Mouse (Mus musculus) frontal cortex, postnatal 36 days (tissue): Measurements from ENCODE around the gene Agk.

Experiments used
- DNase-seq, 2 experiments: peaks; one replicate each; pipeline ENCODE4 v3.0.0; 2022; ENCODE audit warnings: low spot score in 2 of 2

The Agk gene

GRCm38 (mm10) chr6:40324897-40325841 lies at the start of gene Agk:
Gene Agk (plus strand): TSS chr6:40325172.
- DNase-seq, result peak; percentile 72 to 77

GRCm38 (mm10) chr6:40300707-40301106 lies 24.3 kb upstream of the Agk start:
- no peak for DNase-seq

- peak; percentile 73 to 87 for DNase-seq
These were observed 21.6 kb upstream of the Agk start for GRCm38 (mm10) chr6:40303379-40303778.

DNA sequence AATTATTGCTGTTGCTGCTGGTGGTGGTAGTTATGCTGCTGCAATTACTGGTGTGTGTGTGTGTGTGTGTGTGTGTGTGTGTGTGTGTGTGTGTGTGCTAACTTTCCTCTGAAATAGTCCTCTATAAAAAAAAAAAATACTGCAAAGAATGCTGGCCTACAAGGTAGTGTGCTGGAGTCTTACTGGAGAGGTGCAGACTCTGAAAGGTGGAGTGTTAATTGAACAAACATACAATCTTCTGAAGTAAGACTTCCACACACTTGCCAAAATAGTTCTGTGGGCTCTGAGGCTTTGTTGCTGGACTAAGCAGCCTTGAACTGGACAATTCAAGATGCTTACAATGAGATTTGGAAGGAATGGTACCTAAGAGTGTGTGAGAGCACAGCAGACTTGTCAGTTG lies 20.0 kb upstream of the Agk start:
- DNase-seq, result no peak

GRCm38 (mm10) chr6:40326341-40326740 lies 1.4 kb downstream of the Agk start:
- DNase-seq, result no peak

- DNase-seq, result no peak
These were observed 8.5 kb downstream of the Agk start for GRCm38 (mm10) chr6:40333497-40333896.

DNA sequence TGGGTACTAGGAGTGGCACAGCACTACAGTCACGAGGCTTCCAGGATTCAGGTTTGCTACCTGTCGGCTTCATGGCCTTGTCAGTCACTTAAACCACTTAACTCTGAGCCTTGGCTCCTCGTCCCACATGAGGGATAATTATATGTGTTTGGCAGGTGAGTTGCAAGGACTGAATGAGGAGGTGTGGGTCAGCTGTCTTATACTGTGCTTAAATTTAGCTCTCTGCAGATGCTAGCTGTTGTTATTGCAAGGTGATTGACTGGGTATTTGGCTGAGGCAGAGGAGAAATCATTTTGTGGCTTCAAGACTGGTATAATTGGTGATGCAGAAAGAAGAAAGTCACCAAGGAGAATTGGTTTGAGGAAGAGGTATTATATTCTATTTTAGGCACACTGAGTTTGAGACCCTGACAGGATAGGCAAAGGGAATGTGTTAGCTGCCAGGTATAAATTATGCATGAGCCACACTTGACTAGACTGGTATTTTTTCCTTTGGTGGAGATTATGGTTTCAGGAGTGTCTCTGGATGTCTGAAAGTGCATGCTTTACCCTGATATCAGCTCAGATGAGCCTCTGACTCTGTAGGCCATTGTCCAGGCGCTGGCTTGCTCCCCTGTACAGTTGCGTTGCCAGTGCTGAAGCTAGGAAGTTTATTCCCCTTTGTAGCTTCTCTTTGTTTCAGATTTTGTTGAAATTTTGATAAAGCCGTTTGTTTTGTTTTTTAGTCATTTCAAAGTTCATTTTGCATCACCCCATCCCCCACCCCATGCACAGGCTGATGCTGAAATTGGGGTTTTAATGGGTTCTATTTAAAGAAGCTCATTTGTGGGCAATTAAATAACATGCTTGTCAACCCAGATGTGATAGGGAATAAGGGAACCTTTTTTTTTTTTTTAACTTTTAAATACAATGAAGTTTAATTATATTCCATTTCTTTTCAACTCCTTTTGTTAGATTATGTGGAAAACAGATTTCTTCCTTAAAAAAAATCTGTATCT lies 12.1 kb downstream of the Agk start:
- DNase-seq, result no peak

- DNase-seq, result peak; percentile 67 to 68
These were observed 22.2 kb downstream of the Agk start for GRCm38 (mm10) chr6:40346959-40347771.

GRCm38 (mm10) chr6:40347772-40348111 lies 22.8 kb downstream of the Agk start:
- DNase-seq, result no peak

GRCm38 (mm10) chr6:40350041-40350440 lies 25.1 kb downstream of the Agk start:
- no peak for DNase-seq

GRCm38 (mm10) chr6:40350856-40351255 lies 25.9 kb downstream of the Agk start:
- no peak for DNase-seq

GRCm38 (mm10) chr6:40353360-40353759 lies 28.4 kb downstream of the Agk start:
- DNase-seq, result no peak

DNA sequence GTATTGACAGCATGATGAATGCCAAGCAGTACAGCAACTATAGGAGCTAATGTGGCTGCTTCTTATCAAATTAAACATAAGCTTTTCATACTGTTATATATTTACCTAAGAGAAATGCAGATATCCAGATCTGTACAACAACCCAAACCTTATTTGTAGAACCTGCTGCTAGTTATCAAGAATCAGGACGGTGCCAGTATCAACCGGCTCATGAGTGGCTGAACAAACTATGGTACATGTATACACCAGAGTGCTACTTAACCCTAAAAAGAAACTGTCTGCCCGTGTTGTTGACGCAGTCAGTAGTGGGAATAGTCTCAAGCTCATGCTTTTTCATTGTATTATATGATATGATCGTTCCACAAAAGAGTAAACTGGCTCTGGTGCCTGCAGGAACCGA lies 46.1 kb downstream of the Agk start:
- DNase-seq, result no peak

DNA sequence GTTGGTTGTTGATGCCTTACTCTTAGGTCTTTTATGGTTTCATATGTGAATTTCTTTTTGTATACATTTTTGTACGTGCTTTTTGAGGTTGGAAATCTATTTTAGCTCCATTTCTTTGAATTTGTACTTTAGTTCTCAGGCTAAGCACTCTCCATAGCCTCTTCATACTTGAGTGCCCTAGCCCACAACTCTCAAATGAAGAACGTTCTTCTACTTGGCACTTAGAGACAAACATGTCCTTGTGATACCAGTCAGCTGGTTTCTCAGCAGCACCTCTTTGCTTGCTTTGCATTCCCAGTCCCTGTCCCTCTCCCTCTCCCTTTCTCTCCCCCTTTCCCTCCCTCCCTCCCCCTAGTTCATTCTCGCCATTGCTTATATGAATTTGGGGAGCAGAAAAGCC lies 55.2 kb downstream of the Agk start:
- DNase-seq, result no peak

DNA sequence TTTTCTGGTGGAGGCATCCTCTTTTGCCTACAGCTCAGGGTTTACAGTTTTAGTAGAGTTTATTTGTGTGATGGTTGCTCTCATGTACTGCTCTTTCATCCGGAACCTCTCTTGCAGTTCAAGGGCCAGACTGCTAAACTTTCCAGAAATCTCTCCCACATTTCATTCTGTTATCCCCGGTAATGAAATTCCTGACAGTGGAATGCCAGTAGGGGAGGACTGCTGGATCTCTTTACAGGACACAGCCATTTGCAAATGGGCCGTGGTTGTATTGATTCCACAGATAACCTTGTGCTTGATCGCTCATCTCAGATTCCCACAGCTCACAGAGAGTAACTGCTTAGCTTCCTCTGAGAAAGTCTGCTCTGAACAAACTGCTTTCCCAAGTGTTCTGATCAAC lies 56.9 kb downstream of the Agk start:
- DNase-seq, result no peak

GRCm38 (mm10) chr6:40385682-40386081 lies 60.7 kb downstream of the Agk start:
- DNase-seq, result no peak

DNA sequence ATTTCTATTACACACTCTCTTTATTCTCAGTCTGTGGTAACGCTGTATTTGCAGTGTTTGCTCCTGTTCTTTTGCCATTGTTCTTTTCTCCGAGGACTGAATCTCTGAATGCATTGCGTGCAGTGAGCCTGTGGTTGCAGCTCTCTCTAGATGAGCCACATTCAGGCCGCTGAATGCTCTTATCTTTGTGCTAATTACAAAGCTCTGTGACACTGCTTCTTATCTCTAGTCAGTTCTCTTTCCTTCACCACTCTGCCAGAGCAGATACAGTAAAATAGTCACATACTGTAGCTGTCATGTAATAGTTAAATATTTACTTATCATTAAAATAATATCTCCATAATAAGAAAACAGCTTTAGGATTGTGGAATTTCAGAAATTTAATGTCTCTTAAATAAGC lies 63.7 kb downstream of the Agk start:
- DNase-seq, result no peak

DNA sequence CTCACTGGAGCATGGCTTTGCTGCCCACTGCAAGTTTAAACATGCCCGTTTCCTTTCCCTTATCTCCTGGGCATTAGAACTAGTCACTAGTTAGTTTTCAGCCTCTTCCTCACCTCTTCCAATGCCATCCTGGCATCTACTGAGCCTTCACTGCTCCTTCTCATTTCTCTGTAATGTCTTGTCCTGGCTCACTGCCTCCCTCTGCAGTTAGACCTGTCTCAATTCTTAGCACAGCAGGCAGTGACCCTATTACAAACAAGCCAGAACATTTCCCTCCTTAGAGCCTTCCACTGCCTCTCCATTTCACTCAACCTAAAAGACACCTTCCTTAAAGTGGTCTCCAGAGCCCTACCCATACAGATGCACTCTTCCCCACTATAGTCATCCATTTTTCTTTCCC lies 66.0 kb downstream of the Agk start:
- DNase-seq, result no peak

DNA sequence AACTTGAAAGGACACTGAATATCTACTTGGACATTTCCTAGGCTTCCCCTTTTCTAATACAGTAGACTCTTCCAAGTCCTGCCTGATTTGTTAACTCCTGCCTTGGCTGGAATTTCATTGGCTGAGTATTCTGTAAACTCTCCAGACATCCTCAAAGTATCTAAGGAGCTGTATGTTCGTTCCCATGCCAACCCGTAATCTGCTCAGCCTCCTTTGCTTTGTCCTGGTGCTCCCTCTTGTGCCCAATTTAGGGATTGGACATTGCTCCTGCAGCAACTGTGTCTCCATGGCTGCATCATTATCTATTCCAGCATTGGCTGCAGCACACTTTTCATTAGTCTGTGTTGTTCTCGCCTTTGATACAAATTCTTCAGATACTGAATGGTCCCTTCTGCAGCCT lies 68.2 kb downstream of the Agk start:
- DNase-seq, result peak; percentile 82 to 94

DNA sequence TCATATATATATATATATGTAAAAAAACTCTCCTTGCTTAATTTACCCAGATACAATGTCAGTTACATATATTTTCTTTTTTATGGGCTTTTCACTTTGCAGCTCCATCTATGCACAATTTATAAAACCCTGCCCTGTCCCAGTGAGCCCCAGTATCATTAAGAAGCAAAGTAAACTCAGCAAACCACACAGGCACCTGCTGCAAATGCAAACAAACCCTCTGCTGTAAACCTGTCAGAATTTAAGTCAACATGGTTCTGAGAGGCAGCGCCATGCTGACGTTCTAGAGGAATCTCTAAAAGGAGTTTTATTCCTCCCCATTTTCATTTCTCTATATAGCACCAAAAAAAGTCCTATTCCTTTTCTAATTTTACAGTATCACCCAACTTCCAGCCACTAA lies 77.1 kb downstream of the Agk start:
- DNase-seq, result no peak

GRCm38 (mm10) chr6:40403640-40404285 lies 78.8 kb downstream of the Agk start:
- DNase-seq, result no peak
